8 mouse cellular contexts compared by ENCODE assay signal in genomic region chr10:5550168-5551021, GRCm38 (mm10). TPM values are rescaled to one million over a fixed set of nuclear protein-coding genes. Genes with fewer than 3 reads are reported as not detected.
A peak's percentile ranks its signal among the peaks of the same experiment; 100 is the strongest.
DNase-seq lines count a peak whose midpoint lies in the region; ATAC-seq and TF ChIP-seq lines count a peak whose summit lies in the region.

No protein-coding gene starts in this region.

- no peaks in the 10 kb centered on the region for H3K36me3 ChIP-seq in forebrain, embryonic 12.5 days (replicated peaks)
- no peaks in the 10 kb centered on the region for H3K36me3 ChIP-seq in liver, postnatal 0 days (replicated peaks; ENCODE audit: insufficient read depth, low read length)
- H3K36me3 ChIP-seq in neural tube, embryonic 13.5 days, result no peaks in the 10 kb centered on the region

- peak; percentile 92 for ATAC-seq in forebrain, embryonic 12.5 days (ENCODE audit: low FRiP score)
- ATAC-seq in liver, postnatal 0 days, result peak; percentile 60
- peak; percentile 96 for ATAC-seq in neural tube, embryonic 13.5 days (ENCODE audit: low read depth)

- TF ChIP-seq POLR2A in brain, embryonic 14.5 days (IDR thresholded peaks at IDR 0.05; ENCODE audit: borderline replicate concordance, extremely low read depth, insufficient read depth, insufficient read length, poor library complexity, severe bottlenecking), result no peak

- H3K4me3 ChIP-seq in forebrain, embryonic 12.5 days (replicated peaks), result peak overlapping the region; percentile 56
- peak overlapping the region; percentile 44 for H3K4me3 ChIP-seq in liver, postnatal 0 days (ENCODE audit: low read depth, low read length)
- peak overlapping the region; percentile 66 for H3K4me3 ChIP-seq in neural tube, embryonic 13.5 days

- peak overlapping the region; percentile 94 for H3K4me2 ChIP-seq in forebrain, embryonic 12.5 days
- H3K4me2 ChIP-seq in liver, postnatal 0 days (ENCODE audit: low read depth, low read length), result peak overlapping the region; percentile 66
- peak overlapping the region; percentile 89 for H3K4me2 ChIP-seq in neural tube, embryonic 13.5 days

- H3K9ac ChIP-seq in forebrain, embryonic 12.5 days, result peak overlapping the region; percentile 66
- peak overlapping the region; percentile 18 for H3K9ac ChIP-seq in liver, postnatal 0 days (replicated peaks)
- peak overlapping the region; percentile 80 for H3K9ac ChIP-seq in neural tube, embryonic 13.5 days

- peak; percentile 53 to 56 for DNase-seq in B cell, adult 2 months
- DNase-seq in brain, embryonic 14.5 days (ENCODE audit: low read depth), result peak; percentile 78
- DNase-seq in heart, postnatal 36 days, result peak; percentile 43
- peak; percentile 46 to 48 for DNase-seq in layer of hippocampus, adult 8-10 months (ENCODE audit: low spot score in 2 of 2)
- peak; percentile 65 for DNase-seq in liver, postnatal 0 days
- peak; percentile 74 for DNase-seq in telencephalon, adult 2 months (ENCODE audit: low read depth, low spot score)

- 0 out of 2 replicates have a peak, but pooled peaks cover 3% of the 10 kb centered on the region for H3K27me3 ChIP-seq in forebrain, embryonic 12.5 days
- H3K27me3 ChIP-seq in liver, postnatal 0 days (ENCODE audit: insufficient read depth, low read length), result peaks cover 7% of the 10 kb centered on the region
- no peaks in the 10 kb centered on the region for H3K27me3 ChIP-seq in neural tube, embryonic 13.5 days

- no peak for TF ChIP-seq EP300 in liver, postnatal 0 days (IDR thresholded peaks at IDR 0.05; ENCODE audit: low read depth)

- WGBS in forebrain, embryonic 12.5 days, result under 1% methylated on average over 42 of the region's 44 CpGs
- WGBS in liver, postnatal 0 days (ENCODE audit: insufficient replicate concordance), result 2% methylated on average over 44 of the region's 44 CpGs
- under 1% methylated on average over 42 of the region's 44 CpGs for WGBS in neural tube, embryonic 13.5 days

- no peak for TF ChIP-seq CTCF in brain, embryonic 14.5 days (IDR thresholded peaks at IDR 0.05; ENCODE audit: borderline replicate concordance, extremely low read depth, insufficient read depth, insufficient read length)
- TF ChIP-seq CTCF in liver, postnatal 0 days (IDR thresholded peaks at IDR 0.05; ENCODE audit: low read depth), result peak; percentile 30; the same call in 1 of the 2 replicates

- no peaks in the 10 kb centered on the region for H3K9me3 ChIP-seq in forebrain, embryonic 12.5 days
- H3K9me3 ChIP-seq in liver, postnatal 0 days (ENCODE audit: low read length), result no peaks in the 10 kb centered on the region
- H3K9me3 ChIP-seq in neural tube, embryonic 13.5 days, result no peaks in the 10 kb centered on the region

- no peak overlapping the region for H3K27ac ChIP-seq in forebrain, embryonic 12.5 days
- peak overlapping the region; percentile 58 for H3K27ac ChIP-seq in liver, postnatal 0 days (ENCODE audit: low read depth)
- H3K27ac ChIP-seq in neural tube, embryonic 13.5 days (replicated peaks), result peak overlapping the region; percentile 76

- intact Hi-C loops in heart, postnatal 36 days (cut with DNase I), result loop anchor here (2.0 to 10.0 kb wide), 3 partner anchors 46 to 236 kb away; no protein-coding TSS in a partner anchor

- H3K4me1 ChIP-seq in forebrain, embryonic 12.5 days, result peaks cover 11% of the 10 kb centered on the region
- peaks cover 3% of the 10 kb centered on the region for H3K4me1 ChIP-seq in liver, postnatal 0 days (ENCODE audit: insufficient read depth)
- peaks cover 14% of the 10 kb centered on the region; the same call in 1 of the 2 replicates for H3K4me1 ChIP-seq in neural tube, embryonic 13.5 days (replicated peaks)

RNA-seq across cellular contexts. Expression of gene Syne1, which starts 0.9 kb away (rescaled TPM):
- 9.0 and 20.4 TPM in 2 replicates for polyA plus RNA-seq in brain, embryonic 14.5 days (2012; rRNA removed)
- 2.5 and 3.2 TPM in 2 replicates for polyA plus RNA-seq in forebrain, embryonic 12.5 days (2016; fragmentation: Nextera tagmentation; extraction: Ambion mirVana)
- 10 to 100 TPM; 56.2 to 61.6 TPM for total RNA-seq in heart, postnatal 36 days (2021)
- 100 to 1,000 TPM; 272 to 326 (median 297) TPM for total RNA-seq in layer of hippocampus, adult 8-10 months (2022)
- polyA plus RNA-seq in liver, postnatal 0 days (2015; fragmentation: Nextera tagmentation; extraction: Ambion mirVana), result 4.4 and 5.2 TPM in 2 replicates
- 7.5 and 8.1 TPM in 2 replicates for polyA plus RNA-seq in neural tube, embryonic 13.5 days (2015; fragmentation: Nextera tagmentation; extraction: Ambion mirVana)

RNA-seq across cellular contexts. Expression of gene Myct1, which starts 43.2 kb away (rescaled TPM):
- polyA plus RNA-seq in brain, embryonic 14.5 days (2012; rRNA removed), result 0.87 and 1.1 TPM in 2 replicates
- polyA plus RNA-seq in forebrain, embryonic 12.5 days (2016; fragmentation: Nextera tagmentation; extraction: Ambion mirVana), result 0.92 and 1.7 TPM in 2 replicates
- total RNA-seq in heart, postnatal 36 days (2021), result 10 to 100 TPM; 12.3 to 18.9 TPM
- under 1 TPM; 0.18 to 0.39 (median 0.28) TPM for total RNA-seq in layer of hippocampus, adult 8-10 months (2022)
- 3.3 and 3.5 TPM in 2 replicates for polyA plus RNA-seq in liver, postnatal 0 days (2015; fragmentation: Nextera tagmentation; extraction: Ambion mirVana)
- polyA plus RNA-seq in neural tube, embryonic 13.5 days (2015; fragmentation: Nextera tagmentation; extraction: Ambion mirVana), result 1.6 and 1.8 TPM in 2 replicates

Comparison
In these comparisons a context has a peak if more than half of its experiments do, and no peak if none do; other contexts are left out.
1. H3K9ac ChIP-seq: peak in every context shown above with its lines; median percentile 80 in neural tube, embryonic 13.5 days; 66 in forebrain, embryonic 12.5 days; 18 in liver, postnatal 0 days.